Mouse (Mus musculus) spleen, postnatal 4 days (tissue): ENCODE data around the gene Samd14.

ENCODE experiments used
- DNase-seq, 2 experiments: peaks; one replicate each; pipeline ENCODE4 v3.0.0; 2022; ENCODE audit warnings: low spot score in 2 of 2

Gene Samd14

DNA sequence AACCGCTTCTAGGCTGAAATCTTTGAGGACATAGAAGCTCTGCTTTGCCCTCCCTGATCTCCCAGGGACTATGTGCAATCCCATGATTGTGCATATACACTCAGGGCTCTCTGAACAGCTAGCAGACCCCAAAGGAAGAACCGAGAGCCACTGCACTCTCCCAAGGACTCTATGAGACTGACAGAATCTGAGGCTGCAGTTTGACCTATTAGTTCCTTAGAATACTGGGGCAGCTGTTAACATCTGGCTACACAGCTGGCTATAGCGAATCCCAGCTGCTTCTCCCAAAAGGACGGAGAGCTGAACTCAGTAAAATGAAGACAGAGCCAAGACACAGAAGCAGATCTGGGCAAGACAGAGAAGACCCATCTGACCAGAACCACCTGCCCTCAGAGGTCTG, 64.2 kb downstream of the Samd14 start:
- DNase-seq: no peak

DNA sequence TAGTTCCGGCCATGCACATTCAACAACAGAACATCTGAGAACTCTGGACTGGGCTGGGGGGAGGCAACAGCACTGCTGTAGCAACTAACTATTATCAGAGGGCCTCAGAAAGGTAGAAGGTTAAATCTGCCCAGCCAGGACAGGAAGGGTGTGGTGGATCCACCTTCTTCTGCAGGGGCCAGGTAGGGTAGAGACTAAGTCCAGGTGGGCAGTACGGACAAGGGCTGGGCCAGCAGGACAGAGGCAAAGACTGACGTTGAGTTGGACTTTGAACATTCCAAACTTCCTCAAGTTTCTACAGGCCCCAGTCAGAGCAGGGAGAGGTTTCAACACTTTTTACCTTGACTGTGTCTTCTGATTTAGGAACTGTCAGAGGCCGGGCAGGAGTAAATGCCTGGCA, 65.0 kb downstream of the Samd14 start:
- no peak for DNase-seq

DNA sequence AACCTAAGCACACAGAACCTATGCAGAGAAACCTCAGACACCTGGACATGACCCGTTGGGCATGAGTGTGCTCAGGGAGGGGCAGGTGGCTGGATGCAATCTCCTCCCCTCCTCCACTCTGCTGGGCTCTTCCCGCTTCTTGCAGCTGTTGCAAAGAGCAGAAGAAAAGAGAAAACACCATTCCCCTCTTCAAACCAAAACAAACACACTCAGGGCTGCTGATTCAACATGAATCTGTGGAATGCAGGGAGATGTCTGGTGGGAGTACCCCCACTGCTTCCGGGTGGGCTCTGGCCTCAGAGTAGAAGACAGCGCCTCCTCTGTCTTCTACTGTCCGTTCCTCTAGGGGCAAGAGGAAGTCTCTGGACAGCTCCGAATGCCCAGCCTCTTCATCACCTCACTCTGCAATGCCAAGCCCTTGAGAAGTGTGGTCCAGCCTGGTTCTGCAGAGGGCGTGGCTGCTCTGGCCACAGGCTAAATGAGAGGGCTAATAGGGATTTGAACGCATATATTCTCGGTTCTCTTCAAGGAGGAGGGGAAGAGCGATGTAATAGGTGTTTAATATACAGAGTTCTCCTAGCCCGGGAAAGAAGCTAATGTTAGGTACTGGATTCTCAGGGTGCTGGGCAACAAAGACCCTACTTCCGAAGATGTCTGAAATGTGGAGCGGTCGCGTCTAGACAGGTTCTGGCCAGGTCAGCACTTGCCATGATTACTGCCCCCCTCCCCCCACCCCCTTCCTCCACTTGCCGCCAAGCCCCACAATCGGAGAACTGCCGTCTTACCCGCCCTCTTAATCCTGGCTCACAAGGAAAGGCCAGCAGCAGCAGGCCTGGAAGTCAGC, 65.7 kb downstream of the Samd14 start:
- DNase-seq: no peak
